Mouse (Mus musculus) forebrain, embryonic 14.5 days (tissue): ENCODE results near the gene Sox12. TPM values are rescaled to one million over a fixed set of nuclear protein-coding genes. Genes with fewer than 3 reads are reported as not detected.
A peak's percentile ranks its signal among the peaks of the same experiment; 100 is the strongest.

Source experiments
- ATAC-seq: fragments of 200-750 bp; cut with Nextera tagmentation; 2 replicates; pipeline ENCODE4 v1.8.0; 2017; ENCODE audit warnings: mild to moderate bottlenecking, moderate library complexity
- DNase-seq: peaks from one replicate; pipeline ENCODE4 v3.0.0-alpha.2; 2015; ENCODE audit warnings: low spot score
- H3K27ac ChIP-seq: fragments of 300-500 bp; sonication (generic); 2 replicates; pipeline ENCODE4 v1.5.1; 2014; ENCODE audit warnings: low read depth, mild to moderate bottlenecking, control low read depth, low read length, moderate library complexity
- H3K27me3 ChIP-seq: fragments of 300-500 bp; sonication (generic); replicated peaks from 2 replicates; pipeline ENCODE4 v1.6.1; 2014; ENCODE audit warnings: low read length, control low read depth, mixed read lengths; ENCODE audit not compliant: control insufficient read depth, insufficient read depth
- H3K36me3 ChIP-seq: fragments of 300-500 bp; sonication (generic); 2 replicates; pipeline ENCODE4 v1.6.1; 2014; ENCODE audit warnings: low read length, control low read depth; ENCODE audit not compliant: control insufficient read depth, insufficient read depth
- H3K4me1 ChIP-seq: fragments of 300-500 bp; sonication (generic); 2 replicates; pipeline ENCODE4 v1.6.1; 2014; ENCODE audit warnings: antibody characterized with exemption, low read length, control low read depth; ENCODE audit not compliant: control insufficient read depth, insufficient read depth
- H3K4me2 ChIP-seq: fragments of 300-500 bp; sonication (generic); 2 replicates; pipeline ENCODE4 v1.6.1; 2014; ENCODE audit warnings: mild to moderate bottlenecking, control low read depth, low read length
- H3K4me3 ChIP-seq: fragments of 300-500 bp; sonication (generic); 2 replicates; pipeline ENCODE4 v1.5.1; 2014; ENCODE audit warnings: low read depth, low read length, control low read depth
- H3K9ac ChIP-seq: fragments of 300-500 bp; sonication (generic); 2 replicates; pipeline ENCODE4 v1.6.1; 2014; ENCODE audit warnings: mild to moderate bottlenecking, low read length, control low read depth, moderate library complexity
- H3K9me3 ChIP-seq: fragments of 300-500 bp; sonication (generic); replicated peaks from 2 replicates; pipeline ENCODE4 v1.6.1; 2016; ENCODE audit warnings: low read length, control low read depth, mixed read lengths; ENCODE audit not compliant: control insufficient read depth
- WGBS: fragments of 180-500 bp; shearing (Covaris S2); extraction: QIAGEN DNeasy Blood & Tissue Kit; methylation state at CpG from one replicate; pipeline ENCODE4 v1.1.7; 2014; 5-methylcytosine and 5-hydroxymethylcytosine counted together
- polyA plus RNA-seq: library from polyadenylated mRNA; unstranded; fragments of >200 nt; fragmentation: Nextera tagmentation; extraction: Ambion mirVana; gene quantifications from 2 replicates; pipeline ENCODE4 v1.2.1, GENCODE M21; 2014

The Sox12 gene
- polyA plus RNA-seq, 1 experiment from 2014 or later = 18.2 TPM

- Histone ChIP-seq H3K4me3 (peak overlapping the region; percentile 94), H3K36me3 (no peaks in the 10 kb centered on the region), H3K27me3 (no peaks in the 10 kb centered on the region), H3K9me3 (no peaks in the 10 kb centered on the region), H3K27ac (peak overlapping the region; percentile 100), H3K4me1 (peaks cover 19% of the 10 kb centered on the region), H3K9ac (peak overlapping the region; percentile 97), H3K4me2 (peak overlapping the region; percentile 56)
- WGBS = under 1% methylated on average over 45 of the region's 46 CpGs
- DNase-seq (peak; percentile 98), ATAC-seq (peak; percentile 58)
Measured at GRCm38 (mm10) chr2:152396110-152397003, 1.5 kb downstream of the Sox12 start.

GRCm38 (mm10) chr2:152395271-152395920 is 2.5 kb downstream of the Sox12 start:
- Histone ChIP-seq H3K9me3 (no peaks in the 10 kb centered on the region), H3K9ac (peak overlapping the region; percentile 37), H3K4me2 (peak overlapping the region; percentile 56), H3K27ac (peak overlapping the region; percentile 100; the same call in 1 of the 2 replicates), H3K36me3 (no peaks in the 10 kb centered on the region), H3K27me3 (no peaks in the 10 kb centered on the region), H3K4me3 (peak overlapping the region; percentile 94), H3K4me1 (peaks cover 19% of the 10 kb centered on the region)
- 13% methylated on average over 13 of the region's 13 CpGs for WGBS
- DNase-seq = no peak
- ATAC-seq = no peak

- no peak for ATAC-seq
- H3K9ac ChIP-seq = no peak overlapping the region
- no peaks in the 10 kb centered on the region for H3K36me3 ChIP-seq
- no peak overlapping the region for H3K4me3 ChIP-seq
- no peak overlapping the region for H3K27ac ChIP-seq
- WGBS = 51% methylated on average over 9 of the region's 9 CpGs
- H3K4me1 ChIP-seq = peaks cover 19% of the 10 kb centered on the region
- no peaks in the 10 kb centered on the region for H3K27me3 ChIP-seq
- no peaks in the 10 kb centered on the region for H3K9me3 ChIP-seq
- no peak for DNase-seq
- H3K4me2 ChIP-seq = peak overlapping the region; percentile 56
Measured at GRCm38 (mm10) chr2:152393225-152394017, 4.4 kb downstream of the Sox12 start.

DNA sequence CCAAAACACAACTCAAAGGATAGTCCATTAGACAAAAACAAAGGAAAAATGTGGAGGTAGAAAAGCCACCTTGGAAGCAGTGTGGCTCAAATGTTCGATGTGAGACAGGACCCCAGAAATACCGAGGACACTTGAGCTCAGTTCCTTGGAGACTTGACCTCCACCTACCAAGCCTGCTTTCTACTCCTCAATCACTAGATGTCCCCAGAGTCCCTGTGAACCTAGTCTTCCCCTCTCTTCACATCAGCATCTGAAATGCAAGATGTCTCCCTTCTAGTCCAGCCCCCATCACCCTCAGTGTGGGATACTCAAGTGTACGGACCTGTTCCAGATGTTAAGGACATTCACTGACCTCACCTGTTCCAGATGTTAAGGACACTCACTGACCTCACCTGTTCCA is 5.1 kb downstream of the Sox12 start:
- no peak for ATAC-seq
- no peaks in the 10 kb centered on the region for H3K9me3 ChIP-seq
- H3K4me2 ChIP-seq = no peak overlapping the region
- H3K27ac ChIP-seq = no peak overlapping the region
- no peaks in the 10 kb centered on the region for H3K36me3 ChIP-seq
- H3K4me1 ChIP-seq = peaks cover 19% of the 10 kb centered on the region
- no peak overlapping the region for H3K4me3 ChIP-seq
- 10% methylated on average over 3 of the region's 3 CpGs for WGBS
- H3K9ac ChIP-seq = no peak overlapping the region
- peak; percentile 88 for DNase-seq
- H3K27me3 ChIP-seq = no peaks in the 10 kb centered on the region

- no peak overlapping the region for H3K9ac ChIP-seq
- WGBS = 84% methylated on average over 4 of the region's 4 CpGs
- no peak for ATAC-seq
Measured at GRCm38 (mm10) chr2:152384191-152384590, 13.7 kb downstream of the Sox12 start.

GRCm38 (mm10) chr2:152376345-152376741 is 21.5 kb downstream of the Sox12 start, which contains the start of gene Nrsn2:
Gene Nrsn2, minus strand, starts transcription at chr2:152376638.
- ATAC-seq (peak; percentile 65), DNase-seq (peak; percentile 69)
- H3K27ac ChIP-seq = peak within 1 kb of the TSS; percentile 89
- H3K9ac ChIP-seq = peak within 1 kb of the TSS; percentile 56
- H3K4me3 ChIP-seq = peak within 1 kb of the TSS; percentile 24
- H3K4me2 ChIP-seq = peak within 1 kb of the TSS; percentile 48
- no peaks in the 10 kb centered on the region for H3K27me3 ChIP-seq
- WGBS = 3% methylated on average over 16 of the region's 16 CpGs
- no peaks in the 10 kb centered on the region for H3K9me3 ChIP-seq
- H3K36me3 ChIP-seq = no peaks in the 10 kb centered on the region
- peaks cover 16% of the 10 kb centered on the region for H3K4me1 ChIP-seq

More at GRCm38 (mm10) chr2:152384191-152384590, 13.7 kb downstream of the Sox12 start:
- no peaks in the 10 kb centered on the region for H3K36me3 ChIP-seq
- DNase-seq = no peak
- no peaks in the 10 kb centered on the region for H3K27me3 ChIP-seq
- no peak overlapping the region for H3K4me2 ChIP-seq
- no peak overlapping the region for H3K27ac ChIP-seq
- H3K4me3 ChIP-seq = no peak overlapping the region
- no peaks in the 10 kb centered on the region for H3K9me3 ChIP-seq
- H3K4me1 ChIP-seq = no peaks in the 10 kb centered on the region

GRCm38 (mm10) chr2:152375652-152376344 is 22.1 kb downstream of the Sox12 start:
- DNase-seq = peak; percentile 81
- peak; percentile 84 for ATAC-seq
- Histone ChIP-seq H3K4me2 (peak overlapping the region; percentile 48), H3K4me3 (peak overlapping the region; percentile 24), H3K36me3 (no peaks in the 10 kb centered on the region), H3K4me1 (peaks cover 16% of the 10 kb centered on the region), H3K27ac (peak overlapping the region; percentile 89), H3K9me3 (no peaks in the 10 kb centered on the region), H3K27me3 (no peaks in the 10 kb centered on the region), H3K9ac (peak overlapping the region; percentile 56)
- WGBS = 2% methylated on average over 21 of the region's 21 CpGs

GRCm38 (mm10) chr2:152373547-152373946 is 24.3 kb downstream of the Sox12 start:
- 80% methylated on average over 9 of the region's 9 CpGs for WGBS
- DNase-seq (no peak), ATAC-seq (no peak)
- Histone ChIP-seq H3K9me3 (no peaks in the 10 kb centered on the region), H3K4me3 (no peak overlapping the region), H3K4me2 (no peak overlapping the region), H3K27ac (no peak overlapping the region), H3K36me3 (no peaks in the 10 kb centered on the region), H3K27me3 (no peaks in the 10 kb centered on the region), H3K9ac (no peak overlapping the region), H3K4me1 (peaks cover 16% of the 10 kb centered on the region)
